Mouse (Mus musculus) lung, postnatal 25 days (tissue): ENCODE measurements at regions not wholly inside any gene's neighbourhood (a gene's known extent, or its start where the extent isn't known, plus 50 kb on each side); places are given as distances from the start of the nearest gene placed in this dataset.
"Not testable (repeated sequence)": the region's sequence is repeated elsewhere in the genome, so short reads cannot be mapped to it uniquely, and the experiment has no call there.

ENCODE experiments used
- DNase-seq: peaks from one replicate; pipeline ENCODE4 v3.0.0; 2022; ENCODE audit warnings: low spot score

GRCm38 (mm10) chr12:20802027-20802426 is 188.2 kb upstream of the Asap2 start:
- DNase-seq = not testable (repeated sequence)

- not testable (repeated sequence) for DNase-seq
Measured at GRCm38 (mm10) chr12:20805466-20805865, 184.8 kb upstream of the Asap2 start.

DNA sequence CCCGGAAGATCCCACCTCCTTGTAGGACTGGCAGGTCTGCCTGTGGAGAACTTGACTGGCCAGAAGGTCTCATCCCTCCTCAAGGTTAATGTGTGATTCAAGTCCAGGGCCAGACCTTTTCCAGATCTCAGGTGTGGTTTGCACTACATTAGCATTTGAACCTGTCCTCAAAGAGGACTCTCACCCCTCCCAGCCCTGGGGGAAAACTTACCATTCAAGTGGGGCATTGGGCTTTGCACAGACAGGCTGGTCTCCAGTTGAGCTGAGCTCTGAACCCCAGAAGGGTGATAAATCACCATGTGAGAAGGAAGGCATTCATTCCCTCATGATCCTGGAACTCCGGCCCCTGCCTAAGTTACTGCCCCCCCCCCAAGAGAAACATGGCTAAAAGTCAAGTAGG is 183.6 kb upstream of the Asap2 start:
- no peak for DNase-seq

DNA sequence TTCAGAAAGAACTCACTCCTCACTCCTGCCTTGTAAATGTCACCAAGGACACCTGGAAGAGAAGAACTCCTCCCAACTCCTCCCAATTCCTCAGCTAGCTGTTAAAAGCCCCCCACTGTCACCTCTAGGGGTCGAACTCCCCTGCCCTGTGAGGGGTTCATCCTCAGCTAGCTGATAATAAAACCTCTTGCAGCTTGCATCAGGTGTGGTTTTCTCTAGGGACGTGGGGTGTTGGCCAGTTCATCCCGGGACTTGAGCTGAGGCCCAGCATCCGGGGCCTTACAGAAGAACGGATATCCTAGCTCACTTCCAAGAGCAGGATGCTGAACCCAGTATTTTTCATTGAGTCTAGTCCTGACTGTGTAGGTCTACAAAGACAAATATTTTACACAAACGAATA is 176.4 kb upstream of the Asap2 start:
- not testable (repeated sequence) for DNase-seq

- DNase-seq = not testable (repeated sequence)
Measured at GRCm38 (mm10) chr12:20815121-20815520, 175.1 kb upstream of the Asap2 start.

GRCm38 (mm10) chr12:20815599-20815998 is 174.7 kb upstream of the Asap2 start:
- peak; percentile 55 for DNase-seq

- DNase-seq = not testable (repeated sequence)
Measured at GRCm38 (mm10) chr12:20843661-20844320, 146.5 kb upstream of the Asap2 start.

DNA sequence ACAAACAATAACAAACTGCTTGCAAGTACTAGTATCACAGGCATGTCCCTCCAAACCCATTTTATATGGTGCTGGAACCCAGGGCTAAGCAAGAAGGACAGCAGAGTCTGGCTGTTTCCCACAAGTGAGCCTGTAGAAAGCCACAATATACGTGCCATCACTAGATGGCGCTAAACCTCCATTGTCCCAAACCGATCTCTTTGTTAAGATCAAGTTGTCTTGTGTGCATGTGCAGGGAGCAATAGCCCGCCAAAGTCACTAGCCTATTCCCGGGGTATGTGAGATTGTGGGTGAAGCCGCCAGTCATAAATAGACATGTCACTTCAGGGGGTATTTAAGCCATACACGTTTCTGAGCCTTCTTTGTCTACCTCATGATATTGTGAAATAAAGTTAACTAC is 145.4 kb upstream of the Asap2 start:
- DNase-seq = peak; percentile 6

DNA sequence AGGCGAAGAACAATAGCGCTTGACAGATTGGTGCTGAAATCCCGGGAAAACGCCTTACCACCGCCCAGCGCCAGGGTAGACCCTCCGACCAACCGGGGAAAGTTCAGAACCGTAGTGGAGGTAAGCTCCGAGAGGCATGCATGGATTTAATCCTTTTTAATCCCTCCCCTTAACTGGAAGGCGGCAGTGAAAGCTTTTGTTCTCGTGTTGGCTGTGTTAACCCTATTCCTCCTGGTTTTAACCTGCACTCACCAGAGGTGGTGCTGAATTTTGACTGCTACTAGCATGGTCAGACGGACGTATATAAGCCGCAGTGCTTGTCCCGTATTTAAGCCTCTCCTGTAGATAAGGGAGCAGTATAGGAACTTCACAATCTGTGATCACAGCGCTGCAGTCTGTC is 145.0 kb upstream of the Asap2 start:
- DNase-seq = no peak

GRCm38 (mm10) chr12:20884104-20884503 is 106.2 kb upstream of the Asap2 start:
- DNase-seq = not testable (repeated sequence)

DNA sequence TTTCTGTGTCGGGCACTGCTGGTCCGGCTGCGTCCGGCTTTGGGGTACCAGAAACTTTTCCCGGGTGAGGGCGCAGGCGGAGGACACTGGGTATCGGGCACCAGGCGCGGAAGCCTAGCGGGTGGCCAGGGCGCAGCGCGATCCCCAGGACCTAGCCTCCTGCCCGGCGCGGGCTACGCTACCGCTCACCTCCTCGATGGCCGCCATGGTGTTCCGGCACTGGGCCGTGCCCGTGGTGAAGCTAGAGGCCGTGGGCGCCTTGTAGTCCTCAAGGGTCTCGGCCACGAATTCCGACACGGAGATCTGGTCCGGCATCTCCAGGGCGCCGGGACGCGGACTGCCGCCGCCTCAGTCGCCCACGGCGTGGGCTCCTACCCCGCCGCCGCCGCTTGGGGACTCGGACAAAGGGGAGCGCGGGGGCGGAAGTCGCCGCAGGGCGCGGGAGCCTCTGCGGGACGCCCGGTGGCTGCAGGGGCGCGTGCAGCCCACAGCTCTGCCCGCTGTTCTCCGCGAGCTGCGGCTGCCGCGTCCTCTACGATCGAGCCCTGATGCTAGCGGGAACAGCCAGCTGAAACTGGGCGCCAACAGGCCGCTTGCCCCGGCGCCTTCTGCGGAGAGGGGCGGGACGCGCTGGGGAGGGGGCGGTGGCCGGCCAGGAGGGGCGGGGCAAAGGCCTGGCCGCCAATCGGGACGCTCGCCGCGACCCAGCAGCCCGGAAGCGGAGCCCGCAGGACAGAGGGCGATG is 69.4 kb upstream of the Asap2 start:
- DNase-seq = peak; percentile 44

DNA sequence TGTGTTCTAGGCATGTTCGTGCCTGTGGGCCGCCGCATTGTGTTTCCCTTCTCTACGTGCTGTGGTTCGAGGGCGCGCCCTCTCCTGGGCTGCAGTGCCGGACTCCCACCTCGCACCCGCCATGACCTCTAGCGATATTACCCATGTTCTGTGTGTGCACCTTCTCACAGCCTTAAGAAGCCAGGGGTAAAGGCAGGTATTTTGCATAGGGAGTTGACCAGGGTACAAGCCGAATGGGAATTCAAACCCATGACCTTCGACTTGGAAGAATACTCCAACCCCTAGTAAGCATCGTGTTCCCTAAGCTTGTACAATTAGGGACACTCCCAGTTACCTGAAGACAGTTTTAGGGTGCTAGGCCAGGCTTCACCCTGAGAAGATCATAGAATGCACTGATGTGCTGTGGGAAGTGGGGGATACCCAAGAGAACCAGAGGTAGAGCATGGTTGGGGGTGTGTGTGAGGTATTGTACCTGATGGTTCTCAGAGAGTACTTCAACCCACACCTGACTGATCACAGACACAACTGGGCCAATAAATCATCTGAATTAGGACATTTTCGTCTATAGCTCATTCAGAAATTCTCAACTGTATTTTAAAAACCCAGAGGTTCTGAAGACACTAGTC is 68.7 kb upstream of the Asap2 start:
- not testable (repeated sequence) for DNase-seq

- DNase-seq = peak; percentile 14
Measured at GRCm38 (mm10) chr12:20928966-20929365, 61.3 kb upstream of the Asap2 start.
